Mouse (Mus musculus) cerebellum, postnatal 25 days (tissue): Measurements from ENCODE around the gene Olfr13.
"Not testable (repeated sequence)": the region's sequence is repeated elsewhere in the genome, so short reads cannot be mapped to it uniquely, and the experiment has no call there.

ENCODE experiments used
- DNase-seq, 2 experiments: peaks; one replicate each; pipeline ENCODE4 v3.0.0; 2021; ENCODE audit warnings: mixed read lengths in 2 of 2

The Olfr13 gene

DNA sequence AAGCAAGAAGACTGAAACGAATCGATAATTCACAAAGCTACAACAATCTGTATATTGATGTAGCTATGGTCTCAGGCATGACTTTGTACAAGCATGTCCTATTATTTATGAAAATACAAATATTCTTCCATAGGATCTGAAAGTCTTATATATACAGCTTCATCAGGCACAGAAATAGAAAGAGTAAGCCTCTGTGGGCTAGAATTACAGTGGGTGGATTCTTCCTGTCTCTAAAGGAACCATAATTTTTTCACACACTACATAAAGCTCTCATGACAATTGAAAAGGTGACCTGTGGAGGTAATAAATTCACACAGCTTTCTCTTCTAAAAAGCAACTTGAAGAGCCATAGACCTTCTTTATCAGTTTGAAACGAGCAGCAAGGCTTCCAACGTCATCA lies at the start of gene Olfr13:
TSS of gene Olfr13 (plus strand) at position 301 of the 400 bp plus-strand sequence.
- no peak for DNase-seq

DNA sequence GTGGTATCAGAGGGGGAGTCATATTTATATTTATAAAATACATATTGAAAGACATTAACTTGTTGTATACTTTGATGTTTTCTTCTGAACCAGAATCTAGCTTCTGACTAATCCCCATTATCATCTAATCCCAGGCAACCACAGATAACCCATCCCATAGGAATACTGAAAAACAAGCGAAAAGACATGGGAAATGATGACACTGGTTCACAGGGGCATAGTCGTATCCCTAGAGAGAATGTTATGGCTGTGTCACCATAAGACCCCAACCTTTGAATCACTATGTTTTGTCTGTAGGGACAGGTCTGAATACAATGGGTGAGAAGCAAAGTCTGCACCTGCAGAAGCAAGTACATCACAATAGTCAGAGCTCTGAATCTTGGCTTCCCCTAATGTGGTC lies 25.7 kb upstream of the Olfr13 start, which contains the start of gene Olfr237-ps1:
TSS of gene Olfr237-ps1 (plus strand) at position 301 of the 400 bp plus-strand sequence.
- not testable (repeated sequence) for DNase-seq

DNA sequence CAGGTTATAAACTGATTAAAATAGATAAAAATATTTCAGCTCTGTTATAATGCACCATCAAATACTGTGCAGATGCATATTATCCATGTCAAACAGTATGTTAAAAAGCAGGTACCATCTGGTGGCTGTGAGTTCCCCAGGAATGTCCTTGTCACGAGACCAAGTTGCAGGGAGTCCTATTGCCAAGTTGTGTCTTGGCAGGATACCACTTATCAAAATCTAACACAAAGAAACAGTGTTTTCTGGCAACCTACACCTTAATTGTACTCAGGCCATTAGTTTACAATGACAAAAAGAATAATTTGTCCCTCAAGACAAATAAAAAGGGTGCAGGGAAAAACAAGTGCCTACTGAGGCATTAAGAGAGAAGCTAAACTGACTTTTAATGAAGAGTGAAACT lies 12.4 kb upstream of the Olfr13 start:
- DNase-seq, result peak; percentile 42 to 61

DNA sequence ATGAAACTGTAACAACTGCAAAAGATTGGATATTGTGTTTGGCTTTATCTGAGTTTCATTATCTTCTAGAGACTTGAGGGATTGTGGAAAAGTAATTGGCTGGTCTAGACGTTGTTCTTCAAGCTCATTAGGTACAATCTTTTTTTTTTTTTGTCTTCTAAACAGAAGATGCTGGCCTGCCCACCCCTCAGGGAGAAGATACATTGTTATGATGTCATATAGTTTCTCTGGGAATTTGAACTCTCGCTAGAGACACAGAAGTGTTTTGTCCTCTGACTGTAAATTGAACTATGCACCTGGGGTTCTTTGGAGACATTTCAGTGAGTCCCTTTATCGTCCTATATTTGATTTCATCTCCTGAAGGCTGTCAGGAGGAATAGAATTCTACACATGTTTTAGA lies 9.0 kb upstream of the Olfr13 start, which contains the start of gene Olfr437:
TSS of gene Olfr437 (plus strand) at position 301 of the 400 bp plus-strand sequence.
- no peak for DNase-seq

DNA sequence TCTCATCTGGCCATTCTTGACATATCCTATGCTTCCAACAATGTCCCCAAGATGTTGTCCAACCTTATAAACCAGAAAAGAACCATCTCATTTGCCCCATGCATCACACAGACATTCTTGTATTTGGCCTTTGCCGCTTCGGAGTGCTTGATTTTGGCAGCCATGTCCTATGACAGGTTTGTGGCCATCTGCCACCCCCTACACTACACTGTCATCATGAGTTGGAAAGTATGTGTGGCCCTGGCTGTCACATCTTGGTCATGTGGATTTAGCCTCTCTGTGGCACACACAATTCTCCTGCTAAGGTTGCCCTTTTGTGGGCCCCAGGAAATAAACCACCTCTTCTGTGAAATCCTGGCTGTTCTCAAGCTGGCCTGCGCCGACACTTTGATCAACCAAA lies 4.7 kb upstream of the Olfr13 start:
- peak; percentile 60 for DNase-seq

DNA sequence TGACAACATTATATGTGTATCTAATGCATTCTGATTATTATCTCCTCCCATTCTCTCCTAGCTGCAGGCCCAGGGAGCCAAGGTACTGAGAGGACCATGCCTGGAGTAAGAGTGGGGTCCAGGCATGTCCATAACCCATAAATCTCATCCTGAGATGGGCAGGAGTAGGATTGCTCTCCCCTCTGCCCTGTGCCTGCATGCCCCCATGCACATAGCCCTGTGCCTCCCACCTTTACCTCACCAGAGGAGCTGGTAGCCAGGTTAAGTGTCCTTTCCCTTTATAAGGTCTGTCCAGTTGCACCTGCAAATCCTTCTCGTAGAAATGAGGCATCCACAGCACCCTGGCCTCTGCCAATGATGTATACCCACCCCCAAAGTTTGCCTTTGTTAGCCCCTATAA lies 6.2 kb downstream of the Olfr13 start:
- no peak for DNase-seq

DNA sequence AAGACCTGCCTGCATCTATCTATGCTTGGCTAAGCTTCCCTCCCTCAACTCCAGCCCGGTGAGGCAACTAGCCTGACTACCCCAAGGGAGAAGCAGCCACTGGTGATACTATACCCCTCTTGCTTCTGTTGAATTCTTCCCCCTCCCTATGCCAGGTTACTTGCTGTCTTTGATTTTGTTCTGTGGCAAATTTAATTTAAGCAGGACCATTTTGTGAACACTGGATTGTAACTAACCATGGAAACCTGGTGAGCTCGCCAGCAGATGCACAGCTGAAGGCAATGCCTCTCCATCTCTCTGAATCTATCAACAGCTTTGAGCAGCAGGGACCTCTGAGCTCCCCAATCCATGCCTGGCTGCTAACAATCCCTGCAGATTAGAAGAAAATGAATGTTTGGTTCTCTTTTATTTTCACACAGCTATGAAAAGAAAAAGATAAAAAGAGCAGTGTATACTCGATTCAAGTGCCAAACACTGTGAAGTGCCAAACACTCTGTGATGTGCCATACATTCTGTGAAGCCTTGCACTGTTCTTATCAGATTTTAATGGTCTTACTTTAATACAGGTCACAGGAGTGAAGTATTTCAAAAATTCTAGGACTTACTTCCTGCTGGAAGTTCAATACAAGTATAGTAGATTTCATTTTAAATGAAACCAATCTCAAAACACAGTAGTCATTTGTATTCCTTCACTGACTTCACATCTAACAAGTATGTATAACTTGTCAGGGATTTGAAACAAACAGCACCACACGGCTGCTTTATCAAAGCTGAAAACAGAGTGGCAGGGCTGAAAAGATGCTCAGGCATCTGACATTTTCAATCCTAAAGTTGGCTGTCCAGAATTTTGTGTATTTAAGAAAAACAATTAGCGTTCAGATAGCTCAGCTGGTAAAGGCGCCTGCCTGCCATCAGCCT lies 6.9 kb downstream of the Olfr13 start:
- no peak for DNase-seq

DNA sequence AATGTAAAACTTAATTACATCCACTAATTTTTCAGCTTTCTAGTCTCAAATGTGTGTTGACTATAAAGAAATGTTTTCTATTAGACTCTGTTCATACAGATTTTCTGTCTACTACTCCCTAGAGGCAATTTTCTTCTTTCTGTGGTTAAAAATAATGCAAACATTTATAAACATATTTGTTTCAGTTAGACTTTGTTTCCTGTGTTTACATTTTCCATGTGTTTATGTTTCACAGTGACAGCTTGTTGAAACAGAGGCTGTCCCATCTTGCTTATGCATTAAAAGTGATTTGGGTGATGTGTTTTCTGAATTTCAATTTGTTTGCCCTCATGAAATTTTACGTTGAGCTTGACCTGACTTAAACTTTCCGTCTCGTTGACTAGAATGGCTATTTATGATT lies 19.0 kb downstream of the Olfr13 start:
- no peak for DNase-seq

DNA sequence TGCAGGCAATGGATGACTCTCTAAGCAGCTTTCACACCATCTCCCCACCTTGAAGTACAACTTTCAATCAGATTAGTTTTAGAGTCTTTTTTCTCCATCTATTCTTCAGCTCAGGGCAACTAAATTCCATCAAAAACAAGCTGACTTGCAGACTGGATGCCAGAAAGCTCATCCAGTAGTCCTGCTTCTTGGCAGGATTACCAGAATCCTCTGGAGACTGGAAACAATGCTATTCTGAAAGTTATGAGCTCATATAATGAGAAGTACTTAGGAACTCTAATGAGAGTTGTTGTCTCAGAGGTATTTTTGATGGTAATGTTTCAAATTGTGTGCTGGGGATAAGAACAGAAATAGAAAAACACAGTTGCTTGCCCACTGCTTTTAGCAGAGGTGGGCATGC lies 24.8 kb downstream of the Olfr13 start, which contains the start of gene Olfr435:
TSS of gene Olfr435 (plus strand) at position 366 of the 400 bp plus-strand sequence.
- DNase-seq, result no peak

DNA sequence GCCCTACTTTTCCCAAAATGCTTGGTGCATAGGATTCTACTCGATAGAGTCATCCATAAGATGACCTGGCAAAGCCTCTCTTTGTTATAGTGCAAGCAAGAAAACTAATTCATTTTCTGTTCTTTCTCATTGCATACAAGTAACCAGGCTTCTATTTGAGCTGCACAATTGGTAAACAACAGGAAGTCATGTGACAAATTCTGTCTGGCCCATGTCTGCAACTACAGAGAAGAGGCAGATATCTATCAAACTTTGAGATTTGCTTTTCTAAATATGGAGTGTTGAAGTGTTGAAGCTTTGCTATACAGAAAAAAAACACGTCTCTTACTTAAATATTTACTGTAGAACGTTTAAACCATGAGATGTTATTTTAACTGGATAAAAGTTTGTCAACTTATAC lies 26.2 kb downstream of the Olfr13 start:
- no peak for DNase-seq

DNA sequence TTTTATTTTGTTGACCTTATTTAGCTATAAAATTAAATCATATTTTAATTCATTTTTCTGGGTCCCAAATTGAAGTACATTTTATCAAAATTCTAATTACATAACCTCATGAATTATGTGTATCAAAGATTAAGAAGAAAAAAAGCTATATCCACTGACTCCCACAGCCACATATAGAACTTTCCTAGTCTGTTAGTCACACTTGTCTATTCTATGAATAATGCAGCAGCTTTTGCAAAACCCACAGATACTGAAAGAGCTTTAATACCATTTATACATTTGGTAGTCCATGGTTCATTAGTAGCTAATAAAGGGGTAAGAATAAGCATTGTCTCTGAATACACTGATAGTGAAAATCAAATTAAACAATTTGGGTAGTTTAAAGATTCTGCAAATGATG lies 30.8 kb downstream of the Olfr13 start:
- no peak for DNase-seq

DNA sequence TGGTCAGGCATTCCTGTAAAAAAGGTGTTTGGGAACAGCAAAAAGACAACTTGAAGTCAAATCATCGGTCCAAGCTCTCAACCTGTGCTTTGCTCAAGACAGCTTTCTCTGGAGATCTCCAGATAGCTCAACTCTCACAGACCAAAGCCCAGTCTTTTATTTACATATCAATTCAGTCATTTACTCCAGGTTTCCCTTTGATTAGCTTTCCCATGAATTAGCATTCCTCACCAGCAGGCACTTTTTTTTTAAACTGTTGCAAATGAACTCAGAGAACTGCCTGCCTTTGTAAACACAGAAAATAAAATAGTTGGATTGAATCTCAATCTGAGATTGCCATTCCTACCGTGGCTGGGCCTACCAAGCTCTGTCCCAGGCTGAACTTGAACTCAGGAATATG lies 33.4 kb downstream of the Olfr13 start:
- DNase-seq, result no peak

DNA sequence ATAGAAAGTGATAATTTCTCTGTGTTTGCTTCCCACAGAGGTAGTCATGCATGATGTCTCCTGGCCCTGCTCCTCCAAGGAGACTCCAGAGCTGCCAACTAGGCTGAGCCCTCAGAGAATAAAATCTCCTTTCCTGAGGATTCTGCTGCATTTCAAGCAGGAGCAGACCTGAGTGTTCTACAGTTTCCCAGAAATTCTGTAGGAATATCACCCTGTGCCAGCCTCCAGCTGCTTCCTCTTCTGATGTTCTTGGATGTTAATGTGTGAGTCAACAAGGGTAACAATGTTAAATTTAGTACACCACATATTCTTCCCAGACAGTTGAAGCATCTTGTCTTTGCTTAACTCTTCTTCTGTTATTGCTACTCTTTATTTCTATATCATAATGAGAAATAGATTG lies 40.9 kb downstream of the Olfr13 start, which contains the start of gene Olfr434:
TSS of gene Olfr434 (plus strand) at position 149 of the 400 bp plus-strand sequence.
- DNase-seq, result not testable (repeated sequence)
